Mouse (Mus musculus): Measurements from ENCODE around the gene Gigyf1.

- no peak for TF ChIP-seq POLR2A (IDR thresholded peaks at IDR 0.05; ENCODE audit: low read depth, low read length)
- TF ChIP-seq CHD2 (IDR thresholded peaks at IDR 0.05; ENCODE audit: low read length): no peak
- TF ChIP-seq MYC (IDR thresholded peaks at IDR 0.05; ENCODE audit: low read depth, low read length): no peak
- TF ChIP-seq CTCF (conservative IDR thresholded peaks at IDR 0.05 in 1 of 2, IDR thresholded peaks at IDR 0.05 in 1 of 2; ENCODE audit: low read depth in 2 of 2, low read length in 2 of 2): no peak
- TF ChIP-seq TBP (conservative IDR thresholded peaks at IDR 0.05; ENCODE audit: low read depth, low read length): no peak
- TF ChIP-seq KAT2A (IDR thresholded peaks at IDR 0.05; ENCODE audit: insufficient replicate concordance, low read length): no peak
- no peak for TF ChIP-seq HCFC1 (IDR thresholded peaks at IDR 0.05; ENCODE audit: low read depth, low read length)
- TF ChIP-seq MEF2A (IDR thresholded peaks at IDR 0.05; ENCODE audit: borderline replicate concordance, low read depth, low read length): no peak
- no peak for TF ChIP-seq MAFK (IDR thresholded peaks at IDR 0.05; ENCODE audit: insufficient replicate concordance, low read length)
- TF ChIP-seq ZNF384 (IDR thresholded peaks at IDR 0.05; ENCODE audit: low read depth, low read length): no peak
- TF ChIP-seq JUND (conservative IDR thresholded peaks at IDR 0.05; ENCODE audit: low read depth, low read length): no peak
- no peak for TF ChIP-seq SMC3 (IDR thresholded peaks at IDR 0.05; ENCODE audit: low read depth, low read length)
- no peak for TF ChIP-seq JUN (IDR thresholded peaks at IDR 0.05; ENCODE audit: insufficient read depth, low read depth, low read length)
- TF ChIP-seq EP300 (IDR thresholded peaks at IDR 0.05; ENCODE audit: low read length): no peak
These were observed 7.6 kb upstream of the Gigyf1 start for GRCm38 (mm10) chr5:137510573-137511390.
